Mouse (Mus musculus) R1 (cell line): ENCODE measurements around the gene 3110018I06Rik.

Source experiments
- DNase-seq: peaks from one replicate; pipeline ENCODE4 v3.0.0-alpha.2; 2018; ENCODE audit warnings: low read depth, low spot score

The 3110018I06Rik gene

DNA sequence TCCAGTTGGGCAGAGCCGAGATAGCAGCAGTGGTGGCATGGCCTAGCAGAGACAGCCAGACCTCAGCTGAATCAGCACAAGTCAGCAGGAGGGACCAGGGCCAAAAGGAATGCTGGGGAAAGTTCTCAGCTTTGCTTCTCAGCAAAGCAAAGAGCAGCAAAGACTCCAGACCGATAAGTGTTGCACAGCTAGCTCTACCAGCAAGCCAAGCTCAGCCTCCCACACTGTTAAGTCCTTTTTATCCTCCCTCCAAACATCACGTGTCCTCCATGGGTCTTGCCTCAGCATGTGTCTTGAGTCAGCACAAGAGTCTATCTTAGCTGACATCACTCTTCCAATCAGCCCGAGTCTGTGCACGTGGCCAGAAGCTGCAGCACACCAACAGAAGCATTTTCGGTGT is at the start of gene 3110018I06Rik:
3110018I06Rik (plus strand) TSS at position 262 of the 400 bp plus-strand sequence.
- DNase-seq = no peak

DNA sequence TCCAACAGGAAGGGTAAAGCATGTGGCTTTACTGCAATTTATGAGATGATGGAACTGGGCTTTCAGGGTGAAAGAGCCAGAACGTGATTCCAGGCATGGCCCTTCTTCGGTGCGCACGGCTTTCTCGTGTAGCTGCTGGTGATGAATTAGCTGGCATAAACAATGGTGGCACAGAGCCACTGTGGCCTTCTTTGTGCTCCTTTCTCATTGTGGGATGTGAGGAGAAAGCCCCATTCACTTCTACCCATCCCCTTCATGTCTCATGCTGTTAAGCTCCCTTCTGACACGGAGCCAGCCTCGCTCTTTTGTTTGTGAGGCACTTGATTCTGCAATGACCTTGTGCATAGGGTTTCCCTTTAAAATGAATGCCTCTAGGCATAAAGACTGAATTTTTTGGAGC is 43.8 kb upstream of the 3110018I06Rik start:
- no peak for DNase-seq

DNA sequence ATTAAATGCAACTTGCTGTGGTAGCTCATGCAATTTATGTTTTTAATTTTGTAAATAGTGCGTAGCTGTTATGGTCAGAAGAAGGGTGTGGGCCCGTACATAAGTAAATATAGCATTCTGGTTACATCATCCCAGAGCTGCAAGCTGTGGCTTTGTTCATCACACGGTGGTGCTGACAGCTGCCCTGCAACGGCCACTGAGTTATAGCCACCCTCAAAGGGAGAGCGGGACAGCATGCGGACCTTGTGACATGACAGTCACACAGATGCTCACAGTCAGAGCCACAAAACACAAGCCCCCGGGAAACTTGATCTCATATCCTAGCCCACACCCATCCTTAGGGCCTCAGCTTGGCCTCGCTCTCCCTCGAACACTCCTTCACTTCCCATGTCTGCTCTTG is 30.6 kb upstream of the 3110018I06Rik start:
- DNase-seq = no peak

DNA sequence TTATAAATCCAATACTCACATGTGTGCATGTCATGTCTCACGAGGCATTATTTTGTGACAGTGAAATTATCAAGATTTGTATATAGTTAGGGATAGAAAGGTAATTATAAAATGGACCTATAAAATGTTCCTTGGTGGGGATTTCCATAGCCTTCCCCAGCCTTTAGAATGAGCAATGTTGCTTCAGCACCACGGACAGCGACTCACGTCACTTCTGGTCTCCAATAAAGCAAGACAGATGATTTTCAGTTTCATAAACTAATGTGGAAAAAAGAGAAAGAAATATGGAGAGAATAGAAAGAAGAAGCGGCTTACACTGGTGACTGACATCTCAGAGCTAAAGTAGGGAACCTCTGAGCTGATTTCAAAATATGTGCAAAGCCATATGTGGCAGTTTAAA is 23.7 kb upstream of the 3110018I06Rik start:
- peak; percentile 48 for DNase-seq

DNA sequence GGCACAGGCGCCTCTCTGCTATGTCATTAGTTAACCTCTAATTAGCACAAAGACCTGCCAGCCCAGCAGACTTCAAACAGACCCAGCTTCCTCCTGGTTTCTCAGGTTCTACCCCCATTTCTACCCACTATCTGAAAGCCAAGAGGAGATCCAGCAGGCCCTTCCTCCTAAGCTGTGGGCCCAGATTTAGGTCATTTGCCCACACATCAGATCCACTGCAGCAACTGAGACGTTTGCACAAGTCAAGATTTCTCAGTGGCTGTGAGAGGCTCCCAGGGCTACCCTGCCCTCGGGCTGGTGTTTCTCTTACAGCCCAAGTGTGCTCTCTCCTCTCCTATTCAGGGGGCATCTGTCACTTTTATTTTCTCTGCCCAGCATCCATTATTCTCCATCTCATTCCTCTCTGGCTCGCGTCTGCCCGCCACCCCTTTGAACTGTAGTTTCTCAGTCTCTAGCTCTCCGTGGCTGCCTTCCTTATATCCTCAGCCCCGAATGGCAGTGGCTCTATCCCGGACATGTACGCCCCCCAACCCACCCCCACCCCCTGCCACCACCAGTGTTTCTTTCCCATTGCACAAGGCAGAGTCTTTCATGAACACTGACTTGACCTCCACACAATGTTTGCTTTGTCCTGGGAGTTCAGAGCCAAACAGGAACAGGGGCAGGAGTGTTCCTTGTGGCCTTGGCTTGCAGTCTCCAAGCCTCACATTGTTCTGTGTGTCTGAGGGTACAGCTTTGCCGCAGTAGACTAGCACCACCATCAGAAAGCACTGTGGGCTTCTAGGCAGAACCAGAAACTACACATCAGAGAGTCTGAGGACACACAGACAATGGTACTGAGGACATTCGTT is 11.8 kb upstream of the 3110018I06Rik start:
- DNase-seq = no peak

DNA sequence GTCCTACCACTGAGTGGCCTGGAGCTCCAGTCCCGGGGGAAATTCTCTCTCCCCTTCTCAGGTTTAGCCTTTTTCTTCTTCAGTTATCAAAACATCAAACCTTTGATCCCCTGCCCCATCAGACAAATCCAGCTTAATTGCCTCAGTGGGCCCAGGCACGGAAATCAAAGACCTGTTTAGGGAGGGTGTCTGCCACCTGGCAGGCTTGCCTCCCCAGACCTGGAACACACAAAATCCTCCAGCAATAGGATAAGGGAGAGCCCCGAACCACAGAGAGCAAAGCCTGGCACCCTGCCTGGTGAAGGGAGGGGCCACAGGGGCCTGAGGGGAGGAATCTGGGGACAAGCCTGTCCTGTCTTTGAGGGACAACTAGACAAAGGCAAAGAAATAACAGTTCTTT is 9.1 kb upstream of the 3110018I06Rik start:
- no peak for DNase-seq

DNA sequence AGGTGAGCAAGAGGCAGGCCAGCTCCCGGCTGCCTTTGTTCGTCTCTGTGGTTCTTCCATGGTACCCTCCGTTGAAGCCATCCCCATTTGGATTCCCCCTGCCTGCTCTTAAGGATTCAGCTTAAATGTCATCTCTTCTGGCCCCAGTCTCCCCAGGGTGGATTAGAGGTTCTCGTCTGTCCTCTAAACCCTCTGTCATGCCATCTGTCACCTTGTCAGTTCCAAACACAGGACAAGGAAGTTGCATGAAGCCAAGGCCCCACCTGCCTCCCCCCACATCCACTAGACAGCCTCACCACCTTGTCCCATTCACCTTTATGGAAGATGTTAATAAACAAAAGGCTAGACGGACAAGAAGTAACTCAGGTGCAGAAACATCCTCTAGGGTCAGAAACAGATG is 5.4 kb upstream of the 3110018I06Rik start:
- no peak for DNase-seq

DNA sequence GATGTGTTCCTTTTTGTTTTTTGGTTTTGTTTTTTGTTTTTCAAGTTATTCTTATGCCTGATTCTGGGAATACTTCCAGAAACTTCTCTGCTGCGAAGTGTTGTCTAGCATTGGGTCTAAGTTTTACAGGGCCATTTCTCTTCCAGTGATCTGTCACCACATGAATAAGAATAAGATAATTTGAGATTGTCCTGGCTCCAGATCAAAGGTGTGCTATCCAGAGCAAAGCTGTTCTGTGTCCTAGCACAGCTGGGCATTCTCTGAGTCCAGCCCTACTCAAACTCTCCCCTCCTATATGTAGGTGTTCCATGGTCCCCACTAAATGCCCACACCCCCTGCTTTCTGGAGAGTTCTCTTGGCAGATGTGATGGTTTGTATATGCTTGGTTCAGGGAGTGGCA is 2.9 kb downstream of the 3110018I06Rik start:
- DNase-seq = no peak

DNA sequence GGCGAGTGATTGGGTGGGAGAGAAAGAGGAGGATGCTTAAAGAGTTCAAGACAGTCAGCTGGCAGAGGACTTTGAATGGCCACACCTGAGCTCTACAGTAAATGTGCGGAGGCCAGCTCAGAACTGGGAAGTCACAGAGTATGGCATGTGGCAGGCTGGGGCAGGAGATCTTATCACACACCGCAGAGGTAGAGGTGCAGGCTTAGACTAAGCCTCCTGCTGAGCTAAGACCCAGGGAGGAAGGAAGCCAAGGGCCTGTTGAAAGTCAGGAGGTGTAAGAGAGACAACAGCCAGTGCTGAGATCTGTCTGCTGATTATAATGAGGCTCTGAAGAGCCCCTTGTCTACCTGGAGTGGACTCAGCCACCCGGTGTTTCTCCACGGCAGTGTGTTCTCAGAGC is 8.5 kb downstream of the 3110018I06Rik start:
- no peak for DNase-seq

DNA sequence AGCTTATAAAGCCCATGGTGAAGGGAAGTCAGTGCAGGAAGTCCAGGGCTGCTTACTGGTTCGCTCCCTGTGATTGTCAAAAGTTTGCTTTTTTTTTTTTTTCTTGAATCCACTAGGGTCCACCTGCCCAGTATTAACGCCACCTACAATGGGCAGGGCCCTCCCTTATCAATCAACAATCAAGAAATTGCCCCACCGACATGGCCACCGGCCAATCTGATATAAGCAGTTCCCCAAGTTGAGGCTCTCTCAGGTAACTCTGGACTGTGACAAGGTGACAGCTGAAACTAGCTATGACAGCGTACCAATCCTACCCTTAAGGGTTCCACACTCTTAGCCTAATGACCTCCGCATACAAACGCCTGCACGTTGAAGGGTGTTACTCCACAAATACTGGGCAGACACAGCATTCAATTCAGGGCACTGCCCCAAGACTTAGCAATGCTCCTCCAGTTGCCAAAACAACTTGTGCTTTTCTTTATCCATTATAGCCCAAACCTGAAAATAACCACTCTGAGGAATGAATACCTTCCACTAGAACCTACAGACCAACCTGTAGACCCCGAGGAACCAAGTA is 21.3 kb downstream of the 3110018I06Rik start:
- DNase-seq = no peak

DNA sequence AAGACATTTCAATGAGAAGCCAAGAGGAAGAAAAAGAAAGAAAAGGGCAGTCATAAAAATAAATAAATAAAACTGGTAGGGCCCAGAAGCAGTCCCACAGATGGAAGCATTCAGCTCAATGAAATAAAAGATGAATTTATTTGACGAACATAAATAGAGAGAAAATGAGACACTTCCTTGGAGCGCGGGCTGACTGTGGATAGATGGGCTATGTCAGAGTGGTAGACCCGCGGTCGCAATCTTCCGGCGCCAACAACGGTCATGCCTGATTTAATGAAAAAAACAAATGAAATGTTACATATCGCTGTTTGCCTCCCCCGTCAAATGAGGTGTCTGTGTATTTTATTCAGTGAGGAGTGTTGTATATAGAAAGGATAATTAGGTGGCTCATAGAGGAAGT is 22.7 kb downstream of the 3110018I06Rik start:
- DNase-seq = no peak

DNA sequence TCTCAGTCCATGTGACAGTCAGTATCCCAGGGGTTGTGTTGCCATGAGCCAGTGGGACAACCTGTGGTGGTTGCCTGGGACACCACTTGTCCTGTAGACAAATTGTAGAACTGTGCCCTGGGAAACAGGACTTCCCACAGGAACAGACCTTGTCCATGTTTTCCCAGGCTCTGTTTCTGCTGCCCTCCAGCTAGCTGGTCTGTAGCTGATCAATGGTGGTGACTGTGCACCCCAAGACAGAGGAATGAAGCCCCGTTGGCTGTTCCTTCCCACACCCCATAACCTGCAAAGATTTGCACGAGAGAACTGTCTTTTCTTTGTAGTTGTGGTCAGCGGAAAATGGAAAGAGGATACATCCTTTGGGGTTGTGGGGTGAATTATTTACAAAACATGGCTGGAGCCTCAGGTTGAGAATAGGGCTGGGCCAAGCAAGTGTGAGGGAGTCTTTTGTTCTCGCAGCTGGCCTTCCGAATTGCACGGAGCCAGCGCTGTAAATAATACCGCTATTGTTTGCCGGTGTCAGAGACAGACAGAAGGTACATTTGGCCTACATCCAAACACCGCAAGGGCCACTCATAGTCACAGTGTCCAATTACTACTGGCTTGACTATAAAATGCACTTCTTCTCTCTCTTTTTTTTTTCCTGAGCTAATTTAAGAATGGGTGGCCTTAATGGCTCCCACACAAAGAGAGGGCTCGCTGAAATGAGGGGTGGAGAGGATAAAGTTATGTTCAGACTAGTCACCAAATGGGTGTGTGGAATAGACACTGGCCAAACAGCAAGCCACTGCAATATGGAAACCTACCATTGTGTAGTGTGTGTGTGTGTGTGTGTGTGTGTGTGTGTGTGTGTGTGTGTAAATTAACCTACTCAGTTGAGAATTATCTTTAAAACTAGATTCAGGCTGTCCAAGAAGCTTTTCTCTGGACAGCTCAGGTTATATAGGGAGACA is 28.1 kb downstream of the 3110018I06Rik start:
- peak; percentile 35 for DNase-seq

DNA sequence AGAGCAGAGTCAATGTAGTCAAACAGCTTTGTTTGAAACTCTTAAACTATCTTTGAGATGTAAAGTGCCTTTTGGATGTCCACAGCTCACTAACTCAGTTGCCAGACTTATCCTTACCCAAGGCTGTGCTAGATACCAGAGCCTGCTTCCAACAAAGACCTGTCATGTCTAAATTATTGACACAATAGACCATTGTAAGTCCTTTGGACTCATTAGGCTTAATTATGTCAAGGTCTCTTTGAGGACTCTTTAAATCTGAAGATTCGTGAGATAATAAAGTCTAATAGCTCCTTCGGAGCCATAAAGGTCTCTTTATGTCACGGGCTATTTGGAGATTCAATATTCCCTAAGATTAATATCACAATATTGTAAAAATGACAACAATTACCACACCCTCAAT is 32.5 kb downstream of the 3110018I06Rik start:
- DNase-seq = no peak

DNA sequence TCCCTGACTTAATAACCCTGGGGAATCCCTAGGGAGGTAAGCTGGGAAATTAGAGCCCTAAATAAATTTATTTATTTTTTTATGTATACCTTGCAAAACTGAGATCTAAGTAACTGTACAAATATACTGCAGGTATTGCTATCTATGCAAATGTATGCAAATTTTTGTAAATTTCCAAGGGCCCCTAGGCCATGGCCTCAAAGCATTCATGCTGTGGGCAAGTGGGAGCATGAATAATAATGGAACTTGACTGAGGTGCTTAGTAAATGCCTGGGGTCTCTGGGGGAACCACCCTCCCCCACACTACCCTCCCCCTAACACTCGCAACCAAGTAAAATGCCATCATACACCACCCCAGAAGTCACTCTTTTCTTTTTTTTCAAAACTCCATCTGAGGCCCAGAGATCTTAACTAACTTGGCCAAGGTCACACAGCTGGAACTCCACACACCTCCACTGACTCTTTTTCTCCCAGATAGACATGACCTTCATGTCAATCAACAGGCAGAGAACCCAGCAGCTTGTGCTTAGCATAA is 40.0 kb downstream of the 3110018I06Rik start:
- peak; percentile 80 for DNase-seq

DNA sequence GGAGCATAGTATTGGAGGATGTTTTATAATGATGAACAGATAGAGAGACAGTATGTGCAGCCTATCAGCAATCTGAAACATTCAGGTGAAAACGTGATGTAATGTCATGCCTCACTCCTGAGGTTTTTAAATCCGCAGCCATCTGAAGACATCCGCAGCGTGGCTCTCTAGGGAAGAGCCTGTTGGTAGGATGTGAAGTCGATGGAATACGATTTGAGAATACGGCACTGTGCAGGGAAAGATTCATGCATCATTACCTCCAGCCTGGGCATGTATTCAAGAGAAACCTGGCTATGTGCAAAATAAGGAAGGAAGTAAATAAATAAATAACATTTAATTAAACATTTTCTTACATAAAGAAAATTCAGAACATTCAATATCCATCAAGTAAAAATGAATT is 44.4 kb downstream of the 3110018I06Rik start:
- DNase-seq = no peak
